Mouse (Mus musculus): ENCODE results near the gene Atad2b. TPM values are rescaled to one million over a fixed set of nuclear protein-coding genes. Genes with fewer than 3 reads are reported as not detected.

Atad2b gene
- total and polyA plus RNA-seq, 3 experiments, result 9.9 to 44.3 (median 15.3) TPM

DNA sequence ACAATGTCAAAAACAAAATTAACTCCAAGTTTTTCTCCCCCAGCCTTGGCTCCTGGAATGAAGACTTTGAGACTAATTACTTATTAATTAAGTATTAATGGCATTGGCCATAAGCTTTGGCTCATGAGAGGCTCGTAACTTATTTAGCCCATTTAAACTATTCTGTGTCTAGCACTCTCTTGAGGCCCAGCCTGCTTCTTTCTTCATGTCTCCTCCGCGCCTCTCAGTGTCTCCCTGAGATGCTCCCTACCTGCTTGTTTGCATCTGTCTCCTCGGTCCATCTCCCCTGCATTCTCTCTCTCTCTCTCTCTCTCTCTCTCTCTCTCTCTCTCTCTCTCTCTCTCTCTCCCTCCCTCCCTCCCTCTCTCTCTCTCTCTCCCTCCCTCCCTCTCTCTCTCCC, 164.3 kb downstream of the Atad2b start:
- Histone ChIP-seq H3K9ac (ENCODE audit: control insufficient read depth, low read depth, low read length, poor library complexity, severe bottlenecking) (no peak overlapping the region), H3K27me3 (ENCODE audit: control insufficient read depth in 1 of 2, insufficient read depth in 2 of 2, low read length in 2 of 2) (no peaks in the 10 kb centered on the region), H3K9me3 (replicated peaks; ENCODE audit: insufficient read depth, low read length) (no peaks in the 10 kb centered on the region), H3K79me2 (ENCODE audit: control insufficient read depth, insufficient read depth, low read length, poor library complexity) (no peaks in the 10 kb centered on the region), H3K4me1 (ENCODE audit: control insufficient read depth in 1 of 2, insufficient read depth in 2 of 2, low read length in 2 of 2) (no peaks in the 10 kb centered on the region), H3K4me3 (ENCODE audit: control insufficient read depth in 1 of 2, insufficient read depth in 1 of 2, low read depth in 2 of 2, low read length in 2 of 2) (no peak overlapping the region), H3K36me3 (ENCODE audit: control insufficient read depth in 1 of 2, insufficient read depth in 2 of 2, low read length in 2 of 2) (no peaks in the 10 kb centered on the region), H3K27ac (ENCODE audit: control insufficient read depth, low read depth, low read length) (no peak overlapping the region)
- no peak for DNase-seq (ENCODE audit: low read depth, low spot score)
- TF ChIP-seq USF1 (IDR thresholded peaks at IDR 0.05; ENCODE audit: low read depth, low read length) (no peak), NRF1 (IDR thresholded peaks at IDR 0.05; ENCODE audit: insufficient read depth, low read depth, low read length, poor library complexity, severe bottlenecking) (no peak), MXI1 (IDR thresholded peaks at IDR 0.05; ENCODE audit: low read depth, low read length) (no peak), TCF12 (IDR thresholded peaks at IDR 0.05; ENCODE audit: low read depth, low read length) (no peak), MEF2A (IDR thresholded peaks at IDR 0.05; ENCODE audit: extremely low read depth, insufficient replicate concordance, low read depth, low read length, poor library complexity, severe bottlenecking) (no peak), USF2 (IDR thresholded peaks at IDR 0.05; ENCODE audit: borderline replicate concordance in 1 of 2, insufficient read depth in 1 of 2, low read depth in 1 of 2, low read length in 2 of 2) (no peak), GATA1 (IDR thresholded peaks at IDR 0.05; ENCODE audit: low read depth, low read length) (no peak), MAX (IDR thresholded peaks at IDR 0.05; ENCODE audit: low read length) (no peak), POLR2AphosphoS2 (IDR thresholded peaks at IDR 0.05; ENCODE audit: low read length) (no peak), HCFC1 (IDR thresholded peaks at IDR 0.05; ENCODE audit: low read depth, low read length) (no peak), EP300 (IDR thresholded peaks at IDR 0.05; ENCODE audit: low read depth in 1 of 2, low read length in 2 of 2) (no peak), CHD2 (IDR thresholded peaks at IDR 0.05; ENCODE audit: low read length) (no peak), ZNF384 (IDR thresholded peaks at IDR 0.05; ENCODE audit: low read depth, low read length) (no peak), MYB (IDR thresholded peaks at IDR 0.05; ENCODE audit: low read depth, low read length) (no peak), MAZ (IDR thresholded peaks at IDR 0.05; ENCODE audit: low read depth, low read length) (no peak), ZKSCAN1 (IDR thresholded peaks at IDR 0.05; ENCODE audit: low read depth, low read length) (no peak), ZMIZ1 (IDR thresholded peaks at IDR 0.05; ENCODE audit: low read depth, low read length) (no peak)

DNA sequence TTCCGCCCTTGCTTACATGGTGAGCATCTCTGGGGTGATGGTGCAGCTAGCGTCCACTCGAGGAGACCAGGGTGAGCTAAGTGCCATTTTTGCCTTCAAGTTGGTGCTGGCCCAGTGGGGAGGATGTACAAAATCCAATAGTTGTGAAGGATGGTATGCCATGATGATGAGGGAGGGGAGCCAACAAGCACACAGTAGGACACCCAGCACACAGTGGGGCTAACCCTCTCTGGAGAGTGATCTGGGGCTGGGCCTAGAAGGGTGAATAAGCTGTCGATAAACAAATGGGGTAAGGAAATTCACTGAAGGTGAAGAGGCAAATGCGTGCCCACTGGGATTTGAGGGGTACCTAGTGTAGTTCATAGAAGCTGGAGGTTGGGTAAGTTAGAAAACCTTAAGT, 167.6 kb downstream of the Atad2b start:
- Histone ChIP-seq H3K9ac (ENCODE audit: control insufficient read depth, low read depth, low read length, poor library complexity, severe bottlenecking) (no peak overlapping the region), H3K27me3 (ENCODE audit: control insufficient read depth in 1 of 2, insufficient read depth in 2 of 2, low read length in 2 of 2) (no peaks in the 10 kb centered on the region), H3K27ac (ENCODE audit: control insufficient read depth, low read depth, low read length) (no peak overlapping the region), H3K36me3 (ENCODE audit: control insufficient read depth in 1 of 2, insufficient read depth in 2 of 2, low read length in 2 of 2) (no peaks in the 10 kb centered on the region), H3K4me1 (ENCODE audit: control insufficient read depth in 1 of 2, insufficient read depth in 2 of 2, low read length in 2 of 2) (no peaks in the 10 kb centered on the region), H3K4me3 (ENCODE audit: control insufficient read depth in 1 of 2, insufficient read depth in 1 of 2, low read depth in 2 of 2, low read length in 2 of 2) (no peak overlapping the region), H3K9me3 (replicated peaks; ENCODE audit: insufficient read depth, low read length) (no peaks in the 10 kb centered on the region), H3K79me2 (ENCODE audit: control insufficient read depth, insufficient read depth, low read length, poor library complexity) (no peaks in the 10 kb centered on the region)
- TF ChIP-seq POLR2AphosphoS5 (IDR thresholded peaks at IDR 0.05; ENCODE audit: borderline replicate concordance, low read depth, low read length) (no peak), POLR2A (IDR thresholded peaks at IDR 0.05; ENCODE audit: control insufficient read depth in 1 of 2, insufficient read depth in 1 of 2, low read depth in 1 of 2, low read length in 2 of 2, poor library complexity in 1 of 2) (no peak), ZKSCAN1 (IDR thresholded peaks at IDR 0.05; ENCODE audit: low read depth, low read length) (peak; percentile 77; the same call in 1 of the 2 replicates), MYC (IDR thresholded peaks at IDR 0.05; ENCODE audit: low read depth, low read length) (no peak)
- DNase-seq (ENCODE audit: low read depth, low spot score), result no peak
